In the genomic region with DNA sequence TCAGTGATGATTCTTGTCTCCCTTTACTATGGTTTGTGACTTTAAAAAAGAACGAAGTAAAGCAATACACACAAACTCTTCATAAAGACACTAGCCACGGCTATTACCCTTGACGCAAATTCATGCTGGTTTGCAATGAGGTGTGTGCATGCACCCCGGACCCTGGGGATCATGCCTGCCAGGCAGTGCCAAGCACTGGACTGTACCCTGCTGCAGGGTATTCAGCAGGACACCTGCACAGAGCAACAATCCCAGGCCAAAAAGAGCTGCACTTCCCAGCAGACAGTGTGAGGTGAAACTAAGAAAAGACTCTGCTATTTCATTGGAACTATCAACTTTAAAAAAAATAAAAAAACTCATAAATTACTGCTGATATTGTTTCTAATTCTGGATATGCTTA, we compare ENCODE assay signal across 8 mouse cellular contexts.
A peak's percentile ranks its signal among the peaks of the same experiment; 100 is the strongest.
DNase-seq lines count a peak whose midpoint lies in the region; ATAC-seq and TF ChIP-seq lines count a peak whose summit lies in the region.

No protein-coding gene starts in this region.

- H3K9ac ChIP-seq in forebrain, embryonic 12.5 days: no peak overlapping the region
- peak overlapping the region; percentile 50; the same call in 1 of the 2 replicates for H3K9ac ChIP-seq in limb, embryonic 13.5 days
- peak overlapping the region; percentile 18; the same call in 1 of the 2 replicates for H3K9ac ChIP-seq in neural tube, embryonic 15.5 days (replicated peaks)

- peaks cover 13% of the 10 kb centered on the region; the same call in 1 of the 2 replicates for H3K27me3 ChIP-seq in forebrain, embryonic 12.5 days
- peaks cover 54% of the 10 kb centered on the region for H3K27me3 ChIP-seq in limb, embryonic 13.5 days
- H3K27me3 ChIP-seq in neural tube, embryonic 15.5 days (replicated peaks): peaks cover 4% of the 10 kb centered on the region; the same call in 1 of the 2 replicates

- H3K9me3 ChIP-seq in forebrain, embryonic 12.5 days: no peaks in the 10 kb centered on the region
- H3K9me3 ChIP-seq in limb, embryonic 13.5 days: no peaks in the 10 kb centered on the region
- H3K9me3 ChIP-seq in neural tube, embryonic 15.5 days (replicated peaks): no peaks in the 10 kb centered on the region

- no peak for TF ChIP-seq CTCF in lung, adult 2 months (IDR thresholded peaks at IDR 0.05; ENCODE audit: insufficient read depth, low read length)

- no peaks in the 10 kb centered on the region for H3K36me3 ChIP-seq in forebrain, embryonic 12.5 days (replicated peaks)
- H3K36me3 ChIP-seq in limb, embryonic 13.5 days: no peaks in the 10 kb centered on the region
- H3K36me3 ChIP-seq in neural tube, embryonic 15.5 days: no peaks in the 10 kb centered on the region

- WGBS in lung, adult 2 months: 33% methylated on average over 4 of the region's 4 CpGs
- 45% methylated on average over 4 of the region's 4 CpGs for WGBS in forebrain, embryonic 12.5 days
- WGBS in limb, embryonic 13.5 days: 45% methylated on average over 4 of the region's 4 CpGs
- WGBS in neural tube, embryonic 15.5 days: 19% methylated on average over 4 of the region's 4 CpGs

- intact Hi-C loops in left cerebral cortex, postnatal 36 days (cut with DNase I): no loop called here

- ATAC-seq in forebrain, embryonic 12.5 days (ENCODE audit: low FRiP score): peak; percentile 65; the same call in 1 of the 2 replicates
- ATAC-seq in limb, embryonic 13.5 days (ENCODE audit: low FRiP score, low read depth): no peak
- no peak for ATAC-seq in neural tube, embryonic 15.5 days (ENCODE audit: low FRiP score)

- no peak overlapping the region for H3K27ac ChIP-seq in forebrain, embryonic 12.5 days
- H3K27ac ChIP-seq in limb, embryonic 13.5 days: no peak overlapping the region
- H3K27ac ChIP-seq in neural tube, embryonic 15.5 days (replicated peaks): no peak overlapping the region

- H3K4me3 ChIP-seq in lung, adult 2 months (replicated peaks; ENCODE audit: extremely low read depth, low read depth, low read length): peak overlapping the region; percentile 79
- H3K4me3 ChIP-seq in forebrain, embryonic 12.5 days (replicated peaks): peak overlapping the region; percentile 45
- peak overlapping the region; percentile 52 for H3K4me3 ChIP-seq in limb, embryonic 13.5 days
- peak overlapping the region; percentile 47 for H3K4me3 ChIP-seq in neural tube, embryonic 15.5 days (replicated peaks)

- no peak for DNase-seq in lung, adult 2 months
- DNase-seq in lung, postnatal 4 days: no peak
- DNase-seq in gastrocnemius, adult 18-20 months (ENCODE audit: low spot score): no peak
- DNase-seq in left cerebral cortex, postnatal 36 days (ENCODE audit: low spot score in 2 of 2): no peak
- no peak for DNase-seq in urinary bladder, adult 2 months (ENCODE audit: low spot score)

- H3K4me2 ChIP-seq in forebrain, embryonic 12.5 days: peak overlapping the region; percentile 59
- peak overlapping the region; percentile 68 for H3K4me2 ChIP-seq in limb, embryonic 13.5 days (replicated peaks)
- H3K4me2 ChIP-seq in neural tube, embryonic 15.5 days: peak overlapping the region; percentile 69

- H3K4me1 ChIP-seq in lung, adult 2 months (ENCODE audit: control insufficient read depth, insufficient read depth, low read length): peaks cover 3% of the 10 kb centered on the region
- peaks cover 11% of the 10 kb centered on the region for H3K4me1 ChIP-seq in forebrain, embryonic 12.5 days
- peaks cover 14% of the 10 kb centered on the region; the same call in 1 of the 2 replicates for H3K4me1 ChIP-seq in limb, embryonic 13.5 days
- H3K4me1 ChIP-seq in neural tube, embryonic 15.5 days: peaks cover 17% of the 10 kb centered on the region

- TF ChIP-seq POLR2A in lung, adult 2 months (IDR thresholded peaks at IDR 0.05; ENCODE audit: borderline replicate concordance, extremely low read depth, low read depth, low read length): no peak
